Comparison of ENCODE assay signal across 23 mouse cellular contexts in the genomic region with DNA sequence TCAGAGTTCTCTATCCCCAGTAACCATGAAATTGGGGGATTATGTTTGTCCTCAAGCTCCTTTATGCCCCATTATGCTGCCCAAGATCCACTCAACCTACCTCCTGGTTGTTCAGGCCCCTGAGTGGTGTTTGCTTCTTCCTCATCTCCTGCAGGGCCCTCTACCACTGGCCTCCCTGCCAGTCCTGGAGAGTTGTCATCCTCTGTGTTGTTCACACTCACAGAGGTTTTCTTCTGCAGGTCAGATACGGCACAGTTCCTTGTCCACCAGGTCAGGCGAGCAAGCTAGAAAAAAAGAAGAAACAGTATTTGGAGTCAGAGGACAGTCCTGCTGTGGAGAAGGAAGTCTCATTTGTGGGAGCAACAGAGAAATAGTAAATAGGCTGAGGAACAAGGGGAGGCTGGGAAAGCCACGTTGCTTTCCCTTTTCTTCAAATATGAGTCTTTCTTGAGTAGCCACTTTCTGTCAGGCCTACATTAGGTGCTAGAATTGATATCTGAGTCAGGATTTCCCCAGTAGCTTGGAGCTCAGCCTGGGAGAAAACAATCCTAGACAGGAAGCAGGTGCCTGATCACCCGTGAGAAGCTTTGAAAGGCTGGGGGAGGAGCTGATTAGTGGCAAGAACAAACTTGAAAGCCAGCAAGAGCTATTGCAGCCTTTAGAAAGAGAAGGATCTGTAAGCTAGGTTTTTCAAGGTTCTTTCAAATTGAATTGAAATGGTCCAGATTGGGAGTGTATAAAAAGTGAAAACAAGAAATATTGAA. TPM values are rescaled to one million over a fixed set of nuclear protein-coding genes. Genes with fewer than 3 reads are reported as not detected.
DNase-seq lines count a peak whose midpoint lies in the region; ATAC-seq and TF ChIP-seq lines count a peak whose summit lies in the region.
"Had no signal": no experiment of that assay in that cellular context is flagged by ENCODE, and none has a peak within 500 bp of the region (broad histone marks: within the 10 kb centered on the region; RNA-seq: fewer than 3 reads in every experiment).

No protein-coding gene starts in this region.

- TF ChIP-seq CTCF in heart, postnatal 0 days (IDR thresholded peaks at IDR 0.05; ENCODE audit: low read depth): no peak
- no peak for TF ChIP-seq CTCF in brain, embryonic 14.5 days (IDR thresholded peaks at IDR 0.05; ENCODE audit: borderline replicate concordance, extremely low read depth, insufficient read depth, insufficient read length)
- TF ChIP-seq CTCF in thymus, adult 2 months (IDR thresholded peaks at IDR 0.05; ENCODE audit: borderline replicate concordance, control insufficient read depth, extremely low read depth, insufficient read depth, low read length, poor library complexity): no peak

- no peak overlapping the region for H3K9ac ChIP-seq in heart, postnatal 0 days (replicated peaks; ENCODE audit: low read depth, low read length)
- no peak overlapping the region for H3K9ac ChIP-seq in heart, embryonic 12.5 days
- no peak overlapping the region for H3K9ac ChIP-seq in midbrain, embryonic 15.5 days
- H3K9ac ChIP-seq: embryonic facial prominence, embryonic 15.5 days; hindbrain, embryonic 14.5 days; liver, embryonic 15.5 days had no signal

- H3K9me3 ChIP-seq in heart, postnatal 0 days (replicated peaks; ENCODE audit: control insufficient read depth, low read length): no peaks in the 10 kb centered on the region
- H3K9me3 ChIP-seq in heart, embryonic 12.5 days (replicated peaks): no peaks in the 10 kb centered on the region
- no peaks in the 10 kb centered on the region for H3K9me3 ChIP-seq in midbrain, embryonic 15.5 days
- H3K9me3 ChIP-seq: embryonic facial prominence, embryonic 15.5 days; liver, embryonic 15.5 days had no signal

- no peak for TF ChIP-seq EP300 in heart, postnatal 0 days (IDR thresholded peaks at IDR 0.05; ENCODE audit: low read depth)

- TF ChIP-seq POLR2A in brain, embryonic 14.5 days (IDR thresholded peaks at IDR 0.05; ENCODE audit: borderline replicate concordance, extremely low read depth, insufficient read depth, insufficient read length, poor library complexity, severe bottlenecking): no peak
- no peak for TF ChIP-seq POLR2A in thymus, adult 2 months (IDR thresholded peaks at IDR 0.05; ENCODE audit: control insufficient read depth, extremely low read depth, insufficient read depth, low read length, poor library complexity)

- DNase-seq in heart, postnatal 0 days (ENCODE audit: low spot score): peak; percentile 6
- peak; percentile 11 for DNase-seq in 416B (ENCODE audit: low read depth)
- DNase-seq in brain, embryonic 14.5 days (ENCODE audit: low read depth): peak; percentile 18
- DNase-seq in thymus, adult 2 months: peak; percentile 25
- no peak for DNase-seq in gastrocnemius, adult 8-10 months (ENCODE audit: low spot score in 2 of 2)
- DNase-seq: cerebellum, postnatal 14 days; gastrocnemius, postnatal 14 days; kidney, postnatal 36 days; right cerebral cortex, postnatal 14 days had no signal

- H3K36me3 ChIP-seq in heart, postnatal 0 days (replicated peaks; ENCODE audit: control insufficient read depth, insufficient read depth, low read length): no peaks in the 10 kb centered on the region
- H3K36me3 ChIP-seq in heart, embryonic 12.5 days: no peaks in the 10 kb centered on the region
- H3K36me3 ChIP-seq in thymus, adult 2 months (ENCODE audit: control insufficient read depth, insufficient read depth, low read length): no peaks in the 10 kb centered on the region
- H3K36me3 ChIP-seq in midbrain, embryonic 15.5 days (replicated peaks): no peaks in the 10 kb centered on the region
- H3K36me3 ChIP-seq: embryonic facial prominence, embryonic 15.5 days; liver, embryonic 15.5 days had no signal

- 0 out of 2 replicates have a peak overlapping the region, but pooled peaks have one; percentile 20 for H3K27ac ChIP-seq in heart, postnatal 0 days (ENCODE audit: low read depth)
- no peak overlapping the region for H3K27ac ChIP-seq in heart, embryonic 12.5 days (ENCODE audit: poor library complexity, severe bottlenecking)
- peak overlapping the region; percentile 49 for H3K27ac ChIP-seq in thymus, adult 2 months (ENCODE audit: control insufficient read depth, insufficient read depth, low read length)
- H3K27ac ChIP-seq in midbrain, embryonic 15.5 days: no peak overlapping the region
- H3K27ac ChIP-seq: embryonic facial prominence, embryonic 15.5 days; hindbrain, embryonic 14.5 days; liver, embryonic 15.5 days had no signal

- WGBS in heart, postnatal 0 days: 43% methylated on average over 4 of the region's 4 CpGs
- 43% methylated on average over 4 of the region's 4 CpGs for WGBS in heart, embryonic 12.5 days
- WGBS in thymus, adult 2 months: 25% methylated on average over 4 of the region's 4 CpGs
- WGBS in midbrain, embryonic 15.5 days: 41% methylated on average over 4 of the region's 4 CpGs

- H3K4me1 ChIP-seq in heart, postnatal 0 days (ENCODE audit: control insufficient read depth, insufficient read depth): peaks cover 3% of the 10 kb centered on the region; the same call in 1 of the 2 replicates
- no peaks in the 10 kb centered on the region for H3K4me1 ChIP-seq in heart, embryonic 12.5 days (replicated peaks)
- peaks cover 12% of the 10 kb centered on the region for H3K4me1 ChIP-seq in thymus, adult 2 months (replicated peaks; ENCODE audit: control insufficient read depth, insufficient read depth, low read length)
- no peaks in the 10 kb centered on the region for H3K4me1 ChIP-seq in midbrain, embryonic 15.5 days
- H3K4me1 ChIP-seq: embryonic facial prominence, embryonic 15.5 days; liver, embryonic 15.5 days had no signal

- no peak for ATAC-seq in heart, postnatal 0 days (ENCODE audit: insufficient read depth, low read depth)
- no peak for ATAC-seq in heart, embryonic 12.5 days (ENCODE audit: insufficient number of reproducible peaks, low FRiP score)
- no peak for ATAC-seq in midbrain, embryonic 15.5 days (replicated peaks)
- ATAC-seq: intestine, embryonic 16.5 days had no signal

- H3K4me3 ChIP-seq in heart, postnatal 0 days (ENCODE audit: low read depth, low read length): no peak overlapping the region
- no peak overlapping the region for H3K4me3 ChIP-seq in heart, embryonic 12.5 days
- H3K4me3 ChIP-seq in thymus, adult 2 months (ENCODE audit: control insufficient read depth, insufficient read depth, low read length): no peak overlapping the region
- no peak overlapping the region for H3K4me3 ChIP-seq in midbrain, embryonic 15.5 days
- H3K4me3 ChIP-seq: embryonic facial prominence, embryonic 15.5 days; liver, embryonic 15.5 days had no signal

- H3K4me2 ChIP-seq in heart, postnatal 0 days (ENCODE audit: low read depth, low read length): no peak overlapping the region
- no peak overlapping the region for H3K4me2 ChIP-seq in heart, embryonic 12.5 days
- H3K4me2 ChIP-seq in midbrain, embryonic 15.5 days: no peak overlapping the region
- H3K4me2 ChIP-seq: embryonic facial prominence, embryonic 15.5 days; hindbrain, embryonic 14.5 days; liver, embryonic 15.5 days had no signal

- no peaks in the 10 kb centered on the region for H3K27me3 ChIP-seq in heart, postnatal 0 days (ENCODE audit: control insufficient read depth, insufficient read depth, low read length)
- no peaks in the 10 kb centered on the region for H3K27me3 ChIP-seq in heart, embryonic 12.5 days (replicated peaks)
- no peaks in the 10 kb centered on the region for H3K27me3 ChIP-seq in thymus, adult 2 months (ENCODE audit: control insufficient read depth, insufficient read depth, low read length)
- no peaks in the 10 kb centered on the region for H3K27me3 ChIP-seq in midbrain, embryonic 15.5 days (replicated peaks)
- H3K27me3 ChIP-seq: embryonic facial prominence, embryonic 15.5 days; liver, embryonic 15.5 days had no signal

RNA-seq across cellular contexts. Expression of a gene that starts 22.4 kb away (rescaled TPM):
- total RNA-seq in heart, postnatal 0 days (2014; rRNA removed; ENCODE audit: low replicate concordance): not detected in 2 replicates
- not detected in 2 replicates for polyA plus RNA-seq in heart, postnatal 0 days (2015; fragmentation: Nextera tagmentation; extraction: Ambion mirVana)
- 0.06 and 0.19 TPM in 2 replicates for polyA plus RNA-seq in heart, embryonic 12.5 days (2016; fragmentation: Nextera tagmentation; extraction: Ambion mirVana)
- polyA plus RNA-seq in brain, embryonic 14.5 days (2012; rRNA removed): 0.01 and 0.21 TPM in 2 replicates
- 20.8 and 104 TPM in 2 replicates for polyA plus RNA-seq in thymus, adult 2 months (2012; rRNA removed)
- not detected for total RNA-seq in gastrocnemius, adult 8-10 months (2022)
- polyA plus RNA-seq in midbrain, embryonic 15.5 days (2015; fragmentation: Nextera tagmentation; extraction: Ambion mirVana): not detected in 2 replicates
- total RNA-seq: adrenal gland, adult 18-20 months; gastrocnemius, postnatal 14 days; layer of hippocampus, postnatal 14 days; left cerebral cortex, postnatal 14 days; megakaryocyte-erythroid progenitor cell, adult 5-6 weeks; MEL had no signal
- polyA plus RNA-seq: forebrain, embryonic 11.5 days; hindbrain, embryonic 14.5 days; neural tube, embryonic 11.5 days had no signal

RNA-seq across cellular contexts. Expression of a gene that starts 38.9 kb away (rescaled TPM):
- total RNA-seq in heart, postnatal 0 days (2014; rRNA removed; ENCODE audit: low replicate concordance): not detected in 2 replicates
- polyA plus RNA-seq in heart, postnatal 0 days (2015; fragmentation: Nextera tagmentation; extraction: Ambion mirVana): not detected in 2 replicates
- polyA plus RNA-seq in heart, embryonic 12.5 days (2016; fragmentation: Nextera tagmentation; extraction: Ambion mirVana): not detected in 2 replicates
- polyA plus RNA-seq in brain, embryonic 14.5 days (2012; rRNA removed): not detected in 2 replicates
- 0.92 and 2.1 TPM in 2 replicates for polyA plus RNA-seq in thymus, adult 2 months (2012; rRNA removed)
- not detected for total RNA-seq in gastrocnemius, adult 8-10 months (2022)
- polyA plus RNA-seq in midbrain, embryonic 15.5 days (2015; fragmentation: Nextera tagmentation; extraction: Ambion mirVana): not detected in 2 replicates
- total RNA-seq: adrenal gland, adult 18-20 months; gastrocnemius, postnatal 14 days; layer of hippocampus, postnatal 14 days; megakaryocyte-erythroid progenitor cell, adult 5-6 weeks; MEL had no signal
- polyA plus RNA-seq: forebrain, embryonic 11.5 days; hindbrain, embryonic 14.5 days; intestine, embryonic 16.5 days; liver, embryonic 15.5 days; neural tube, embryonic 11.5 days; spleen, adult 2 months had no signal

Comparison
In these comparisons a context has a peak if more than half of its experiments do, and no peak if none do; other contexts are left out.
1. H3K27ac ChIP-seq: peak in heart, postnatal 0 days (single experiment) and thymus, adult 2 months (single experiment); none in heart, embryonic 12.5 days (single experiment) and midbrain, embryonic 15.5 days (single experiment).
2. DNase-seq: peak in heart, postnatal 0 days (single experiment), 416B (single experiment), brain, embryonic 14.5 days (single experiment) and thymus, adult 2 months (single experiment); none in gastrocnemius, adult 8-10 months (0 of 2).
3. RNA of a gene that starts 22.4 kb away (polyA plus RNA-seq): 20.8 to 104 TPM in thymus, adult 2 months; 0.01 to 0.21 TPM in brain, embryonic 14.5 days, 0.06 to 0.19 TPM in heart, embryonic 12.5 days, not detected in heart, postnatal 0 days and not detected in midbrain, embryonic 15.5 days; every median in the first group is over 10 times any median in the second.